Mouse (Mus musculus): ENCODE measurements around the gene Adh7. TPM values are rescaled to one million over a fixed set of nuclear protein-coding genes. Genes with fewer than 3 reads are reported as not detected.

Adh7 gene
- polyA plus RNA-seq, 1 experiment = not detected

DNA sequence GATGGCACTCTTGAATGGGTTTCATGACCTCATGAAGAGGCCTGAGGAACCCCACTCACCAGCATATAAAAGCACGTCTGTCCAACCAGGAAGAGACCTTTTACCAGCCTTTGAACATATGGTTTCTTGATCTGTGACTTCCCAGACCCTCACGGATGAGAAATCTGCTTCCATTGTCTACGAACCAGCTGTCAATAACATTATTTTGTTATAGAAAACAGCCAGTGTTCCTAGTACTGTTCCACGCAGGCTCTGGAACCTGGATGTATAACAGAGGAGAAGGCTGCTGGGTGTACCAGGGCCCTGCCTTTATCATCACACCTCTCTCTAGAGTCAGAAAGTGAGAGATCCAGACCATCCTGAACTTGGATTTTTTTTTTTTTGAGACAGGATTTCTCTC, 29.7 kb downstream of the Adh7 start:
- no peaks in the 10 kb centered on the region for H3K27me3 ChIP-seq (ENCODE audit: control insufficient read depth, insufficient read depth, low read length)
- no peak for DNase-seq (ENCODE audit: low read depth in 1 of 2, low spot score in 2 of 2)
- WGBS = 79% methylated on average over 4 of the region's 4 CpGs
- H3K27ac ChIP-seq (ENCODE audit: insufficient read depth, low read length) = no peak overlapping the region
- H3K4me1 ChIP-seq (ENCODE audit: control insufficient read depth, insufficient read depth, insufficient read length) = no peaks in the 10 kb centered on the region
- TF ChIP-seq POLR2A (IDR thresholded peaks at IDR 0.05; ENCODE audit: low read depth, low read length) = no peak
- TF ChIP-seq CTCF (IDR thresholded peaks at IDR 0.05; ENCODE audit: extremely low read depth, insufficient read depth, insufficient read length, insufficient replicate concordance) = no peak
- H3K4me3 ChIP-seq (ENCODE audit: extremely low read depth, insufficient read depth, insufficient read length) = no peak overlapping the region
- H3K36me3 ChIP-seq (ENCODE audit: control insufficient read depth, insufficient read depth, low read length) = no peaks in the 10 kb centered on the region

- Histone ChIP-seq H3K27ac (ENCODE audit: insufficient read depth, low read length) (no peak overlapping the region), H3K36me3 (ENCODE audit: control insufficient read depth, insufficient read depth, low read length) (no peaks in the 10 kb centered on the region), H3K4me3 (ENCODE audit: extremely low read depth, insufficient read depth, insufficient read length) (no peak overlapping the region), H3K27me3 (ENCODE audit: control insufficient read depth, insufficient read depth, low read length) (no peaks in the 10 kb centered on the region), H3K4me1 (ENCODE audit: control insufficient read depth, insufficient read depth, insufficient read length) (no peaks in the 10 kb centered on the region)
- TF ChIP-seq POLR2A (IDR thresholded peaks at IDR 0.05; ENCODE audit: low read depth, low read length) (no peak), CTCF (IDR thresholded peaks at IDR 0.05; ENCODE audit: extremely low read depth, insufficient read depth, insufficient read length, insufficient replicate concordance) (no peak)
- 85% methylated on average over 7 of the region's 7 CpGs for WGBS
- no peak for DNase-seq (ENCODE audit: low read depth in 1 of 2, low spot score in 2 of 2)
These were observed 30.5 kb downstream of the Adh7 start for GRCm38 (mm10) chr3:138248011-138248410.

GRCm38 (mm10) chr3:138248746-138249145, 31.2 kb downstream of the Adh7 start:
- no peak overlapping the region for H3K27ac ChIP-seq (ENCODE audit: insufficient read depth, low read length)
- no peak for DNase-seq (ENCODE audit: low read depth in 1 of 2, low spot score in 2 of 2)
- H3K27me3 ChIP-seq (ENCODE audit: control insufficient read depth, insufficient read depth, low read length) = no peaks in the 10 kb centered on the region
- no peak overlapping the region for H3K4me3 ChIP-seq (ENCODE audit: extremely low read depth, insufficient read depth, insufficient read length)
- no peaks in the 10 kb centered on the region for H3K4me1 ChIP-seq (ENCODE audit: control insufficient read depth, insufficient read depth, insufficient read length)
- WGBS = 89% methylated on average over 8 of the region's 8 CpGs
- no peaks in the 10 kb centered on the region for H3K36me3 ChIP-seq (ENCODE audit: control insufficient read depth, insufficient read depth, low read length)
- no peak for TF ChIP-seq CTCF (IDR thresholded peaks at IDR 0.05; ENCODE audit: extremely low read depth, insufficient read depth, insufficient read length, insufficient replicate concordance)
- no peak for TF ChIP-seq POLR2A (IDR thresholded peaks at IDR 0.05; ENCODE audit: low read depth, low read length)

GRCm38 (mm10) chr3:138251156-138251555, 33.6 kb downstream of the Adh7 start:
- Histone ChIP-seq H3K36me3 (ENCODE audit: control insufficient read depth, insufficient read depth, low read length) (no peaks in the 10 kb centered on the region), H3K27me3 (ENCODE audit: control insufficient read depth, insufficient read depth, low read length) (no peaks in the 10 kb centered on the region), H3K4me3 (ENCODE audit: extremely low read depth, insufficient read depth, insufficient read length) (no peak overlapping the region), H3K4me1 (ENCODE audit: control insufficient read depth, insufficient read depth, insufficient read length) (no peaks in the 10 kb centered on the region), H3K27ac (ENCODE audit: insufficient read depth, low read length) (no peak overlapping the region)
- TF ChIP-seq POLR2A (IDR thresholded peaks at IDR 0.05; ENCODE audit: low read depth, low read length) (no peak), CTCF (IDR thresholded peaks at IDR 0.05; ENCODE audit: extremely low read depth, insufficient read depth, insufficient read length, insufficient replicate concordance) (no peak)
- no peak for DNase-seq (ENCODE audit: low read depth in 1 of 2, low spot score in 2 of 2)
- WGBS = 93% methylated on average over 6 of the region's 6 CpGs

GRCm38 (mm10) chr3:138254205-138254604, 36.6 kb downstream of the Adh7 start:
- no peaks in the 10 kb centered on the region for H3K36me3 ChIP-seq (ENCODE audit: control insufficient read depth, insufficient read depth, low read length)
- H3K27me3 ChIP-seq (ENCODE audit: control insufficient read depth, insufficient read depth, low read length) = no peaks in the 10 kb centered on the region
- H3K4me3 ChIP-seq (ENCODE audit: extremely low read depth, insufficient read depth, insufficient read length) = no peak overlapping the region
- TF ChIP-seq CTCF (IDR thresholded peaks at IDR 0.05; ENCODE audit: extremely low read depth, insufficient read depth, insufficient read length, insufficient replicate concordance) (no peak), POLR2A (IDR thresholded peaks at IDR 0.05; ENCODE audit: low read depth, low read length) (no peak)
- H3K27ac ChIP-seq (ENCODE audit: insufficient read depth, low read length) = no peak overlapping the region
- no peaks in the 10 kb centered on the region for H3K4me1 ChIP-seq (ENCODE audit: control insufficient read depth, insufficient read depth, insufficient read length)
- no peak for DNase-seq (ENCODE audit: low read depth in 1 of 2, low spot score in 2 of 2)
- 79% methylated on average over 5 of the region's 5 CpGs for WGBS

DNA sequence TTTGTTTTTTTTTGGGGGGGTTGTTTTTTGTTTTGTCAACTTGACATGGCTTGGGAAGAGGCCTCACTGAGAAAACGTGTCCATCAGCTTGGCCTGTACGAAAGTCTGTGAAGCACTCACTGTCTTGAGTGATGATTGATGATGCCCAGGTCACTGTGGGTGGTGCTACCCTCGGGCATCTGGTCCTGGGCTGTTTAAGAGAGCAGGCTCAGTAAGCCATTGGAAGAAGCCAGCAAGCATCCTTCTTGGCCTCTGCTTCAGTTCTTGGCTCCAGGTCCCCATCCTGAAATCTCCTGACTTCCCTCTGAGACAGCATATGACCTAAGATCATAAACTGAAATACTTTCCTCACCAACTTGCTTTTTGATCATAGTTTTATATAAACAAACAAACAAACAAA, 37.8 kb downstream of the Adh7 start:
- Histone ChIP-seq H3K27me3 (ENCODE audit: control insufficient read depth, insufficient read depth, low read length) (no peaks in the 10 kb centered on the region), H3K4me3 (ENCODE audit: extremely low read depth, insufficient read depth, insufficient read length) (no peak overlapping the region), H3K4me1 (ENCODE audit: control insufficient read depth, insufficient read depth, insufficient read length) (no peaks in the 10 kb centered on the region), H3K27ac (ENCODE audit: insufficient read depth, low read length) (no peak overlapping the region), H3K36me3 (ENCODE audit: control insufficient read depth, insufficient read depth, low read length) (no peaks in the 10 kb centered on the region)
- 64% methylated on average over 3 of the region's 3 CpGs for whole genome bisulfite sequencing
- TF ChIP-seq POLR2A (IDR thresholded peaks at IDR 0.05; ENCODE audit: low read depth, low read length) (no peak), CTCF (IDR thresholded peaks at IDR 0.05; ENCODE audit: extremely low read depth, insufficient read depth, insufficient read length, insufficient replicate concordance) (no peak)
- DNase-seq (ENCODE audit: low read depth in 1 of 2, low spot score in 2 of 2) = no peak

GRCm38 (mm10) chr3:138255780-138256550, 38.4 kb downstream of the Adh7 start:
- no peak for DNase-seq (ENCODE audit: low read depth in 1 of 2, low spot score in 2 of 2)

More at GRCm38 (mm10) chr3:138255780-138256550, 38.4 kb downstream of the Adh7 start:
- Histone ChIP-seq H3K4me3 (ENCODE audit: extremely low read depth, insufficient read depth, insufficient read length) (no peak overlapping the region), H3K4me1 (ENCODE audit: control insufficient read depth, insufficient read depth, insufficient read length) (no peaks in the 10 kb centered on the region), H3K36me3 (ENCODE audit: control insufficient read depth, insufficient read depth, low read length) (no peaks in the 10 kb centered on the region), H3K27me3 (ENCODE audit: control insufficient read depth, insufficient read depth, low read length) (no peaks in the 10 kb centered on the region), H3K27ac (ENCODE audit: insufficient read depth, low read length) (no peak overlapping the region)
- 78% methylated on average over 9 of the region's 9 CpGs for WGBS
- no peak for TF ChIP-seq CTCF (IDR thresholded peaks at IDR 0.05; ENCODE audit: extremely low read depth, insufficient read depth, insufficient read length, insufficient replicate concordance)
- TF ChIP-seq POLR2A (IDR thresholded peaks at IDR 0.05; ENCODE audit: low read depth, low read length) = no peak
